Mouse (Mus musculus): ENCODE results near the gene Rpl27a. TPM values are rescaled to one million over a fixed set of nuclear protein-coding genes. Genes with fewer than 3 reads are reported as not detected.
A peak's percentile ranks its signal among the peaks of the same experiment; 100 is the strongest.

The Rpl27a gene
- polyA plus RNA-seq, 1 experiment from 2014 or later: 134 TPM

- Histone ChIP-seq H3K36me3 (replicated peaks; ENCODE audit: control insufficient read depth, insufficient read depth, low read depth, low read length) (no peaks in the 10 kb centered on the region), H3K27ac (replicated peaks; ENCODE audit: low read depth, low read length) (no peak overlapping the region), H3K4me1 (ENCODE audit: control insufficient read depth, insufficient read depth, low read length) (no peaks in the 10 kb centered on the region), H3K9me3 (replicated peaks; ENCODE audit: control insufficient read depth, low read length) (no peaks in the 10 kb centered on the region), H3K4me3 (ENCODE audit: low read depth, low read length) (no peak overlapping the region), H3K4me2 (ENCODE audit: low read depth, low read length) (no peak overlapping the region), H3K27me3 (ENCODE audit: control insufficient read depth, insufficient read depth, low read length) (no peaks in the 10 kb centered on the region), H3K9ac (replicated peaks; ENCODE audit: low read length) (no peak overlapping the region)
- no peak for DNase-seq (ENCODE audit: low spot score)
- no peak for ATAC-seq (replicated peaks; ENCODE audit: insufficient number of reproducible peaks, low FRiP score, low TSS enrichment, low read depth)
- WGBS: 78% methylated on average over 4 of the region's 4 CpGs
These were observed 21.4 kb upstream of the Rpl27a start for GRCm38 (mm10) chr7:109497507-109497906.

- Histone ChIP-seq H3K4me2 (ENCODE audit: low read depth, low read length) (no peak overlapping the region), H3K4me3 (ENCODE audit: low read depth, low read length) (no peak overlapping the region), H3K27me3 (ENCODE audit: control insufficient read depth, insufficient read depth, low read length) (no peaks in the 10 kb centered on the region), H3K27ac (replicated peaks; ENCODE audit: low read depth, low read length) (no peak overlapping the region), H3K9me3 (replicated peaks; ENCODE audit: control insufficient read depth, low read length) (no peaks in the 10 kb centered on the region), H3K4me1 (ENCODE audit: control insufficient read depth, insufficient read depth, low read length) (no peaks in the 10 kb centered on the region), H3K36me3 (replicated peaks; ENCODE audit: control insufficient read depth, insufficient read depth, low read depth, low read length) (no peaks in the 10 kb centered on the region), H3K9ac (replicated peaks; ENCODE audit: low read length) (no peak overlapping the region)
- ATAC-seq (replicated peaks; ENCODE audit: insufficient number of reproducible peaks, low FRiP score, low TSS enrichment, low read depth) (peak; percentile 62; the same call in 1 of the 2 replicates), DNase-seq (ENCODE audit: low spot score) (no peak)
- WGBS: 5% methylated on average over 8 of the region's 8 CpGs
These were observed 11.8 kb upstream of the Rpl27a start for GRCm38 (mm10) chr7:109507119-109507518.

GRCm38 (mm10) chr7:109507572-109507971 is 11.4 kb upstream of the Rpl27a start:
- H3K4me2 ChIP-seq (ENCODE audit: low read depth, low read length): no peak overlapping the region
- ATAC-seq (replicated peaks; ENCODE audit: insufficient number of reproducible peaks, low FRiP score, low TSS enrichment, low read depth): no peak; the same call in 1 of the 2 replicates
- DNase-seq (ENCODE audit: low spot score): no peak

GRCm38 (mm10) chr7:109508034-109508433 is 10.9 kb upstream of the Rpl27a start, which contains the start of gene Trim66:
Gene Trim66 (minus strand): TSS chr7:109508134.
- WGBS: 88% methylated on average over 4 of the region's 4 CpGs
- DNase-seq (ENCODE audit: low spot score): no peak
- H3K9me3 ChIP-seq (replicated peaks; ENCODE audit: control insufficient read depth, low read length): no peaks in the 10 kb centered on the region
- no peaks in the 10 kb centered on the region for H3K27me3 ChIP-seq (ENCODE audit: control insufficient read depth, insufficient read depth, low read length)
- H3K27ac ChIP-seq (replicated peaks; ENCODE audit: low read depth, low read length): no peak within 1 kb of the TSS
- H3K4me3 ChIP-seq (ENCODE audit: low read depth, low read length): no peak within 1 kb of the TSS
- no peaks in the 10 kb centered on the region for H3K36me3 ChIP-seq (replicated peaks; ENCODE audit: control insufficient read depth, insufficient read depth, low read depth, low read length)
- H3K9ac ChIP-seq (replicated peaks; ENCODE audit: low read length): no peak within 1 kb of the TSS
- no peak within 1 kb of the TSS for H3K4me2 ChIP-seq (ENCODE audit: low read depth, low read length)
- no peak for ATAC-seq (replicated peaks; ENCODE audit: insufficient number of reproducible peaks, low FRiP score, low TSS enrichment, low read depth)
- H3K4me1 ChIP-seq (ENCODE audit: control insufficient read depth, insufficient read depth, low read length): no peaks in the 10 kb centered on the region

More at GRCm38 (mm10) chr7:109507572-109507971, 11.4 kb upstream of the Rpl27a start:
- Histone ChIP-seq H3K27me3 (ENCODE audit: control insufficient read depth, insufficient read depth, low read length) (no peaks in the 10 kb centered on the region), H3K9me3 (replicated peaks; ENCODE audit: control insufficient read depth, low read length) (no peaks in the 10 kb centered on the region), H3K4me1 (ENCODE audit: control insufficient read depth, insufficient read depth, low read length) (no peaks in the 10 kb centered on the region), H3K9ac (replicated peaks; ENCODE audit: low read length) (no peak overlapping the region), H3K4me3 (ENCODE audit: low read depth, low read length) (no peak overlapping the region), H3K27ac (replicated peaks; ENCODE audit: low read depth, low read length) (no peak overlapping the region), H3K36me3 (replicated peaks; ENCODE audit: control insufficient read depth, insufficient read depth, low read depth, low read length) (no peaks in the 10 kb centered on the region)
- WGBS: 38% methylated on average over 9 of the region's 9 CpGs

GRCm38 (mm10) chr7:109510799-109511198 is 8.1 kb upstream of the Rpl27a start:
- H3K9me3 ChIP-seq (replicated peaks; ENCODE audit: control insufficient read depth, low read length): no peaks in the 10 kb centered on the region
- no peaks in the 10 kb centered on the region for H3K36me3 ChIP-seq (replicated peaks; ENCODE audit: control insufficient read depth, insufficient read depth, low read depth, low read length)
- no peak overlapping the region for H3K9ac ChIP-seq (replicated peaks; ENCODE audit: low read length)
- H3K27ac ChIP-seq (replicated peaks; ENCODE audit: low read depth, low read length): no peak overlapping the region
- no peak overlapping the region for H3K4me2 ChIP-seq (ENCODE audit: low read depth, low read length)
- no peaks in the 10 kb centered on the region for H3K27me3 ChIP-seq (ENCODE audit: control insufficient read depth, insufficient read depth, low read length)
- WGBS: 59% methylated on average over 2 of the region's 2 CpGs
- no peaks in the 10 kb centered on the region for H3K4me1 ChIP-seq (ENCODE audit: control insufficient read depth, insufficient read depth, low read length)
- DNase-seq (ENCODE audit: low spot score) (no peak), ATAC-seq (replicated peaks; ENCODE audit: insufficient number of reproducible peaks, low FRiP score, low TSS enrichment, low read depth) (no peak)
- no peak overlapping the region for H3K4me3 ChIP-seq (ENCODE audit: low read depth, low read length)

GRCm38 (mm10) chr7:109511838-109512237 is 7.1 kb upstream of the Rpl27a start:
- Histone ChIP-seq H3K4me2 (ENCODE audit: low read depth, low read length) (no peak overlapping the region), H3K9me3 (replicated peaks; ENCODE audit: control insufficient read depth, low read length) (no peaks in the 10 kb centered on the region), H3K27me3 (ENCODE audit: control insufficient read depth, insufficient read depth, low read length) (no peaks in the 10 kb centered on the region), H3K4me3 (ENCODE audit: low read depth, low read length) (no peak overlapping the region), H3K27ac (replicated peaks; ENCODE audit: low read depth, low read length) (no peak overlapping the region), H3K36me3 (replicated peaks; ENCODE audit: control insufficient read depth, insufficient read depth, low read depth, low read length) (no peaks in the 10 kb centered on the region), H3K4me1 (ENCODE audit: control insufficient read depth, insufficient read depth, low read length) (no peaks in the 10 kb centered on the region), H3K9ac (replicated peaks; ENCODE audit: low read length) (no peak overlapping the region)
- DNase-seq (ENCODE audit: low spot score): no peak
- WGBS: 85% methylated on average over 3 of the region's 3 CpGs
- ATAC-seq (replicated peaks; ENCODE audit: insufficient number of reproducible peaks, low FRiP score, low TSS enrichment, low read depth): no peak

- Histone ChIP-seq H3K36me3 (replicated peaks; ENCODE audit: control insufficient read depth, insufficient read depth, low read depth, low read length) (no peaks in the 10 kb centered on the region; the same call in 1 of the 2 replicates), H3K4me2 (ENCODE audit: low read depth, low read length) (no peak overlapping the region), H3K27ac (replicated peaks; ENCODE audit: low read depth, low read length) (no peak overlapping the region), H3K9me3 (replicated peaks; ENCODE audit: control insufficient read depth, low read length) (no peaks in the 10 kb centered on the region), H3K4me1 (ENCODE audit: control insufficient read depth, insufficient read depth, low read length) (no peaks in the 10 kb centered on the region; the same call in 1 of the 2 replicates), H3K27me3 (ENCODE audit: control insufficient read depth, insufficient read depth, low read length) (no peaks in the 10 kb centered on the region), H3K4me3 (ENCODE audit: low read depth, low read length) (no peak overlapping the region), H3K9ac (replicated peaks; ENCODE audit: low read length) (no peak overlapping the region)
- no peak for ATAC-seq (replicated peaks; ENCODE audit: insufficient number of reproducible peaks, low FRiP score, low TSS enrichment, low read depth)
- WGBS: 75% methylated on average over 3 of the region's 3 CpGs
- DNase-seq (ENCODE audit: low spot score): no peak
These were observed 2.4 kb upstream of the Rpl27a start for GRCm38 (mm10) chr7:109516500-109516899.

GRCm38 (mm10) chr7:109518036-109518681 is 788 bp upstream of the Rpl27a start:
- DNase-seq (ENCODE audit: low spot score) (no peak), ATAC-seq (replicated peaks; ENCODE audit: insufficient number of reproducible peaks, low FRiP score, low TSS enrichment, low read depth) (peak; percentile 9; the same call in 1 of the 2 replicates)
- WGBS: 23% methylated on average over 10 of the region's 10 CpGs

More at GRCm38 (mm10) chr7:109518036-109518681, 788 bp upstream of the Rpl27a start:
- Histone ChIP-seq H3K9me3 (replicated peaks; ENCODE audit: control insufficient read depth, low read length) (no peaks in the 10 kb centered on the region), H3K9ac (replicated peaks; ENCODE audit: low read length) (peak overlapping the region; percentile 76), H3K27me3 (ENCODE audit: control insufficient read depth, insufficient read depth, low read length) (no peaks in the 10 kb centered on the region), H3K4me2 (ENCODE audit: low read depth, low read length) (peak overlapping the region; percentile 50), H3K36me3 (replicated peaks; ENCODE audit: control insufficient read depth, insufficient read depth, low read depth, low read length) (peaks cover 6% of the 10 kb centered on the region; the same call in 1 of the 2 replicates), H3K4me3 (ENCODE audit: low read depth, low read length) (peak overlapping the region; percentile 91), H3K27ac (replicated peaks; ENCODE audit: low read depth, low read length) (peak overlapping the region; percentile 92), H3K4me1 (ENCODE audit: control insufficient read depth, insufficient read depth, low read length) (no peaks in the 10 kb centered on the region; the same call in 1 of the 2 replicates)

Data from embryonic facial prominence, embryonic 11.5 days (tissue).